Mouse (Mus musculus): ENCODE data around the gene Sesn1.
"Not testable (repeated sequence)": the region's sequence is repeated elsewhere in the genome, so short reads cannot be mapped to it uniquely, and the experiment has no call there.

Gene Sesn1

GRCm38 (mm10) chr10:41809771-41810563, at the start of gene Sesn1, which contains the start of gene Cep57l1:
TSS of gene Sesn1 (plus strand) at chr10:41809935.
TSS of gene Cep57l1 (minus strand) at chr10:41809871.
- peak; percentile 95 for DNase-seq

- no peak for DNase-seq
Measured at GRCm38 (mm10) chr10:41760866-41761265, 48.9 kb upstream of the Sesn1 start.

- no peak for DNase-seq
Measured at GRCm38 (mm10) chr10:41763741-41764385, 45.9 kb upstream of the Sesn1 start.

- DNase-seq, result no peak
Measured at GRCm38 (mm10) chr10:41765586-41765985, 44.1 kb upstream of the Sesn1 start.

- DNase-seq, result no peak
Measured at GRCm38 (mm10) chr10:41766280-41766679, 43.5 kb upstream of the Sesn1 start.

- no peak for DNase-seq
Measured at GRCm38 (mm10) chr10:41767254-41767653, 42.5 kb upstream of the Sesn1 start.

GRCm38 (mm10) chr10:41792375-41792774, 17.4 kb upstream of the Sesn1 start:
- no peak for DNase-seq

- no peak for DNase-seq
Measured at GRCm38 (mm10) chr10:41797253-41797652, 12.5 kb upstream of the Sesn1 start.

GRCm38 (mm10) chr10:41803467-41803866, 6.3 kb upstream of the Sesn1 start:
- no peak for DNase-seq

GRCm38 (mm10) chr10:41804711-41805110, 5.0 kb upstream of the Sesn1 start:
- no peak for DNase-seq

- no peak for DNase-seq
Measured at GRCm38 (mm10) chr10:41805729-41806355, 3.9 kb upstream of the Sesn1 start.

- no peak for DNase-seq
Measured at GRCm38 (mm10) chr10:41809080-41809770, 510 bp upstream of the Sesn1 start.

GRCm38 (mm10) chr10:41810564-41811455, 1.1 kb downstream of the Sesn1 start:
- DNase-seq, result no peak

GRCm38 (mm10) chr10:41812566-41812965, 2.8 kb downstream of the Sesn1 start:
- DNase-seq, result no peak

GRCm38 (mm10) chr10:41814305-41814853, 4.6 kb downstream of the Sesn1 start:
- no peak for DNase-seq

- DNase-seq, result no peak
Measured at GRCm38 (mm10) chr10:41816516-41816915, 6.8 kb downstream of the Sesn1 start.

- DNase-seq, result no peak
Measured at GRCm38 (mm10) chr10:41818036-41818732, 8.4 kb downstream of the Sesn1 start.

- not testable (repeated sequence) for DNase-seq
Measured at GRCm38 (mm10) chr10:41818733-41819070, 9.0 kb downstream of the Sesn1 start.

- DNase-seq, result no peak
Measured at GRCm38 (mm10) chr10:41819307-41819706, 9.6 kb downstream of the Sesn1 start.

- no peak for DNase-seq
Measured at GRCm38 (mm10) chr10:41820401-41820800, 10.7 kb downstream of the Sesn1 start.

- no peak for DNase-seq
Measured at GRCm38 (mm10) chr10:41821171-41821570, 11.4 kb downstream of the Sesn1 start.
